Mouse (Mus musculus): ENCODE data around the gene Tcf7l2. TPM values are rescaled to one million over a fixed set of nuclear protein-coding genes. Genes with fewer than 3 reads are reported as not detected.
A peak's percentile ranks its signal among the peaks of the same experiment; 100 is the strongest.

The Tcf7l2 gene
- polyA plus RNA-seq, 1 experiment, result 5.4 TPM

GRCm38 (mm10) chr19:55768246-55768645 lies 26.6 kb downstream of the Tcf7l2 start:
- Histone ChIP-seq H3K27me3 (ENCODE audit: control insufficient read depth, insufficient read depth, insufficient read length) (no peaks in the 10 kb centered on the region), H3K79me2 (ENCODE audit: control insufficient read depth, insufficient read depth) (peaks cover 43% of the 10 kb centered on the region), H3K4me2 (ENCODE audit: low read depth) (peak overlapping the region; percentile 99), H3K36me3 (ENCODE audit: control insufficient read depth, insufficient read depth) (no peaks in the 10 kb centered on the region), H3K4me3 (peak overlapping the region; percentile 12), H3ac (ENCODE audit: control insufficient read depth, insufficient read length) (no peak overlapping the region)
- TF ChIP-seq USF1 (IDR thresholded peaks at IDR 0.05; ENCODE audit: low read depth) (no peak), E2F4 (IDR thresholded peaks at IDR 0.05; ENCODE audit: insufficient read depth) (no peak), MYOG (IDR thresholded peaks at IDR 0.05; ENCODE audit: control insufficient read depth in 1 of 3, insufficient read depth in 1 of 3, insufficient read length in 2 of 3, low read depth in 2 of 3) (peak in 2 of 3 experiments; percentile 74 to 89), MYOD1 (IDR thresholded peaks at IDR 0.05; ENCODE audit: control insufficient read depth in 1 of 3, insufficient read length in 2 of 3, low read depth in 2 of 3) (peak; percentile 80 to 93 (median 88)), TCF3 (IDR thresholded peaks at IDR 0.05; ENCODE audit: insufficient read length, low read depth) (peak; percentile 32), TCF12 (IDR thresholded peaks at IDR 0.05; ENCODE audit: insufficient read depth, poor library complexity, severe bottlenecking) (peak; percentile 54)

- no peak overlapping the region for H3ac ChIP-seq (ENCODE audit: control insufficient read depth, insufficient read length)
- no peaks in the 10 kb centered on the region for H3K27me3 ChIP-seq (ENCODE audit: control insufficient read depth, insufficient read depth, insufficient read length)
- no peaks in the 10 kb centered on the region for H3K36me3 ChIP-seq (ENCODE audit: control insufficient read depth, insufficient read depth)
- peak overlapping the region; percentile 12 for H3K4me3 ChIP-seq
- peaks cover 43% of the 10 kb centered on the region for H3K79me2 ChIP-seq (ENCODE audit: control insufficient read depth, insufficient read depth)
- H3K4me2 ChIP-seq (ENCODE audit: low read depth), result peak overlapping the region; percentile 99
- no peak for TF ChIP-seq POLR2A (IDR thresholded peaks at IDR 0.05; ENCODE audit: insufficient read length, low read depth)
- TF ChIP-seq REST (IDR thresholded peaks at IDR 0.05; ENCODE audit: insufficient read depth, insufficient read length), result no peak
- TF ChIP-seq TCF12 (IDR thresholded peaks at IDR 0.05; ENCODE audit: insufficient read depth, poor library complexity, severe bottlenecking), result peak; percentile 23
- TF ChIP-seq MYOG (IDR thresholded peaks at IDR 0.05; ENCODE audit: control insufficient read depth in 1 of 3, insufficient read depth in 1 of 3, insufficient read length in 2 of 3, low read depth in 2 of 3), result peak in 1 of 3 experiments; percentile 29
- TF ChIP-seq E2F4 (IDR thresholded peaks at IDR 0.05; ENCODE audit: insufficient read depth), result no peak
- TF ChIP-seq MYOD1 (IDR thresholded peaks at IDR 0.05; ENCODE audit: control insufficient read depth in 1 of 3, insufficient read length in 2 of 3, low read depth in 2 of 3), result peak in 1 of 3 experiments; percentile 11
- TF ChIP-seq TCF3 (IDR thresholded peaks at IDR 0.05; ENCODE audit: insufficient read length, low read depth), result peak; percentile 4
- TF ChIP-seq SRF (IDR thresholded peaks at IDR 0.05; ENCODE audit: control insufficient read depth, insufficient read length, low read depth), result no peak
- peak; percentile 74 for TF ChIP-seq MAX (IDR thresholded peaks at IDR 0.05; ENCODE audit: low read depth)
- no peak for TF ChIP-seq CEBPB (IDR thresholded peaks at IDR 0.05; ENCODE audit: insufficient read depth, poor library complexity, severe bottlenecking)
- no peak for TF ChIP-seq POLR2AphosphoS2 (IDR thresholded peaks at IDR 0.05; ENCODE audit: insufficient read length, low read depth)
- TF ChIP-seq USF1 (IDR thresholded peaks at IDR 0.05; ENCODE audit: low read depth), result no peak
Observed at GRCm38 (mm10) chr19:55768889-55769288, 27.3 kb downstream of the Tcf7l2 start.

GRCm38 (mm10) chr19:55774334-55774733 lies 32.7 kb downstream of the Tcf7l2 start:
- Histone ChIP-seq H3K4me3 (no peak overlapping the region), H3K36me3 (ENCODE audit: control insufficient read depth, insufficient read depth) (no peaks in the 10 kb centered on the region), H3K27me3 (ENCODE audit: control insufficient read depth, insufficient read depth, insufficient read length) (no peaks in the 10 kb centered on the region), H3K4me2 (ENCODE audit: low read depth) (peak overlapping the region; percentile 79), H3K79me2 (ENCODE audit: control insufficient read depth, insufficient read depth) (peaks cover 49% of the 10 kb centered on the region), H3ac (ENCODE audit: control insufficient read depth, insufficient read length) (no peak overlapping the region)
- TF ChIP-seq SRF (IDR thresholded peaks at IDR 0.05; ENCODE audit: control insufficient read depth, insufficient read length, low read depth) (no peak), REST (IDR thresholded peaks at IDR 0.05; ENCODE audit: insufficient read depth, insufficient read length) (no peak), TCF12 (IDR thresholded peaks at IDR 0.05; ENCODE audit: insufficient read depth, poor library complexity, severe bottlenecking) (peak; percentile 69), MYOD1 (IDR thresholded peaks at IDR 0.05; ENCODE audit: control insufficient read depth in 1 of 3, insufficient read length in 2 of 3, low read depth in 2 of 3) (peak; percentile 38 to 75 (median 46)), MYOG (IDR thresholded peaks at IDR 0.05; ENCODE audit: control insufficient read depth in 1 of 3, insufficient read depth in 1 of 3, insufficient read length in 2 of 3, low read depth in 2 of 3) (peak in 2 of 3 experiments; percentile 68 to 93), POLR2AphosphoS2 (IDR thresholded peaks at IDR 0.05; ENCODE audit: insufficient read length, low read depth) (no peak)

GRCm38 (mm10) chr19:55774824-55775223 lies 33.2 kb downstream of the Tcf7l2 start:
- no peaks in the 10 kb centered on the region for H3K27me3 ChIP-seq (ENCODE audit: control insufficient read depth, insufficient read depth, insufficient read length)
- peaks cover 54% of the 10 kb centered on the region for H3K79me2 ChIP-seq (ENCODE audit: control insufficient read depth, insufficient read depth)
- peak overlapping the region; percentile 79 for H3K4me2 ChIP-seq (ENCODE audit: low read depth)
- H3ac ChIP-seq (ENCODE audit: control insufficient read depth, insufficient read length), result no peak overlapping the region
- H3K4me3 ChIP-seq, result no peak overlapping the region
- no peaks in the 10 kb centered on the region for H3K36me3 ChIP-seq (ENCODE audit: control insufficient read depth, insufficient read depth)
- TF ChIP-seq MYOG (IDR thresholded peaks at IDR 0.05; ENCODE audit: control insufficient read depth in 1 of 3, insufficient read depth in 1 of 3, insufficient read length in 2 of 3, low read depth in 2 of 3), result no peak

- H3ac ChIP-seq (ENCODE audit: control insufficient read depth, insufficient read length), result no peak overlapping the region
Observed at GRCm38 (mm10) chr19:55779871-55780270, 38.3 kb downstream of the Tcf7l2 start.

More at GRCm38 (mm10) chr19:55779871-55780270, 38.3 kb downstream of the Tcf7l2 start:
- no peaks in the 10 kb centered on the region for H3K36me3 ChIP-seq (ENCODE audit: control insufficient read depth, insufficient read depth)
- no peaks in the 10 kb centered on the region for H3K27me3 ChIP-seq (ENCODE audit: control insufficient read depth, insufficient read depth, insufficient read length)
- peaks cover 43% of the 10 kb centered on the region for H3K79me2 ChIP-seq (ENCODE audit: control insufficient read depth, insufficient read depth)
- no peak overlapping the region for H3K4me2 ChIP-seq (ENCODE audit: low read depth)
- no peak overlapping the region for H3K4me3 ChIP-seq
- TF ChIP-seq E2F4 (IDR thresholded peaks at IDR 0.05; ENCODE audit: insufficient read depth) (no peak), SRF (IDR thresholded peaks at IDR 0.05; ENCODE audit: control insufficient read depth, insufficient read length, low read depth) (no peak)
